Mouse (Mus musculus) heart, embryonic 13.5 days (tissue): Measurements from ENCODE around the gene Hsf2bp. TPM values are rescaled to one million over a fixed set of nuclear protein-coding genes. Genes with fewer than 3 reads are reported as not detected.

Source experiments
- ATAC-seq: fragments of 200-750 bp; cut with Nextera tagmentation; 2 replicates; pipeline ENCODE4 v1.8.0; 2017; ENCODE audit warnings: moderate TSS enrichment; ENCODE audit not compliant: insufficient number of reproducible peaks, low FRiP score, low TSS enrichment; ENCODE audit errors: extremely low read depth
- H3K27ac ChIP-seq: fragments of 300-500 bp; sonication (generic); replicated peaks from 2 replicates; pipeline ENCODE4 v1.5.1; 2015; ENCODE audit warnings: moderate library complexity, mild to moderate bottlenecking, inconsistent platforms
- H3K27me3 ChIP-seq: fragments of 300-500 bp; sonication (generic); replicated peaks from 2 replicates; pipeline ENCODE4 v1.6.1; 2015; ENCODE audit warnings: mild to moderate bottlenecking, inconsistent platforms
- H3K36me3 ChIP-seq: fragments of 300-500 bp; sonication (generic); 2 replicates; pipeline ENCODE4 v1.6.1; 2015; ENCODE audit warnings: mild to moderate bottlenecking, inconsistent platforms
- H3K4me1 ChIP-seq: fragments of 300-500 bp; sonication (generic); 2 replicates; pipeline ENCODE4 v1.6.1; 2015; ENCODE audit warnings: inconsistent platforms
- H3K4me2 ChIP-seq: fragments of 300-500 bp; sonication (generic); 2 replicates; pipeline ENCODE4 v1.6.1; 2015; ENCODE audit warnings: inconsistent platforms, mild to moderate bottlenecking, moderate library complexity
- H3K4me3 ChIP-seq: fragments of 300-500 bp; sonication (generic); 2 replicates; pipeline ENCODE4 v1.5.1; 2015; ENCODE audit warnings: moderate library complexity, mild to moderate bottlenecking, inconsistent platforms
- H3K9ac ChIP-seq: fragments of 300-500 bp; sonication (generic); 2 replicates; pipeline ENCODE4 v1.6.1; 2015; ENCODE audit warnings: inconsistent platforms, mild to moderate bottlenecking, moderate library complexity
- H3K9me3 ChIP-seq: fragments of 300-500 bp; sonication (generic); 2 replicates; pipeline ENCODE4 v1.6.1; 2016; ENCODE audit warnings: inconsistent platforms
- WGBS: fragments of 180-500 bp; shearing (Covaris S2); methylation state at CpG from one replicate; pipeline ENCODE4 v1.1.7; 2015; ENCODE audit warnings: mixed read lengths; 5-methylcytosine and 5-hydroxymethylcytosine counted together
- polyA plus RNA-seq: library from polyadenylated mRNA; unstranded; fragments of >200 nt; fragmentation: Nextera tagmentation; extraction: Ambion mirVana; gene quantifications from 2 replicates; pipeline ENCODE4 v1.2.1, GENCODE M21; 2015

The Hsf2bp gene
- polyA plus RNA-seq, 1 experiment from 2014 or later = 0.41 TPM

DNA sequence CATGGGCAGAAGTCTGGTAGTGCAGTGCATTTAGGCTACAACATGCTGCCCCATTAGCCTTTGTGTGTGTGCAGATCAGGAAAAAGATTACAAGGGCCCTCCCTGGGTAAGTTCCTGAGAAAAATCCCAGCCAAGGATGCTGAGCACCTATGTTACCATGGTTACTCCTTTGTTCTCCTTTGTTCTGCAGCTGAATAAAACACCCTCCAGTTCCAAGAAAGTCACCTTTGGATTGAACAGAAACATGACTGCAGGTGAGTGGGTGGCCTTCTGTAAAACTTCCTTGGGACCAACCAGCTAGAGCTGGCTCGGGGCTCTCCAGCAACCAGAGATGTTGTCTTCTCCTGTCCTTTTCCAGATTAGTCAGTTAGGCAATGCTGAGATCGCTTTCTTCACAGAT, 22.9 kb upstream of the Hsf2bp start:
- no peak overlapping the region for H3K4me2 ChIP-seq
- no peaks in the 10 kb centered on the region for H3K27me3 ChIP-seq
- WGBS = 90% methylated on average over 2 of the region's 2 CpGs
- H3K9me3 ChIP-seq = no peaks in the 10 kb centered on the region
- ATAC-seq = no peak
- H3K36me3 ChIP-seq = peaks cover 83% of the 10 kb centered on the region
- H3K27ac ChIP-seq = no peak overlapping the region
- H3K4me3 ChIP-seq = no peak overlapping the region
- H3K9ac ChIP-seq = no peak overlapping the region
- peaks cover 23% of the 10 kb centered on the region for H3K4me1 ChIP-seq

DNA sequence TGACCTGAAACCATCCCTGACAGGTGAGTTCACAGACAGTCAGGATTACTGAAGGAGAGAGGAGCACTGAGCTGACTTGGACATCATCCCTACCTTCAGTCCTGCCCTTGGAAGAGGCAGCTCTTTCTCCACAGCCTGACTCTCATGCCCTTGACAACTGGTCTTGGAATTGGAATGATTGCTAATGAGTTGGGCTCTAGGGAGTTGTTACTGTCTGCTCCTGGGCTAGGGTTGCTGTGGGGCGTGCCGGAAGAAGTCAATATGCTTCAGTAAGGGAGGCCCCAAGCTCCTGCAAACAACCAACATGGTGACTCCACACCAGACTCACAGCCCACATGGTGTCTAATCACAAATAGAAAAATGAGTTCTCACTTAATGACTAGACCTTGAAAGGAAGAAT, 21.7 kb upstream of the Hsf2bp start:
- peaks cover 11% of the 10 kb centered on the region for H3K4me1 ChIP-seq
- H3K27me3 ChIP-seq = no peaks in the 10 kb centered on the region
- no peak overlapping the region for H3K9ac ChIP-seq
- H3K4me3 ChIP-seq = no peak overlapping the region
- no peak overlapping the region for H3K27ac ChIP-seq
- H3K9me3 ChIP-seq = no peaks in the 10 kb centered on the region
- WGBS = 88% methylated on average over 2 of the region's 2 CpGs
- no peak overlapping the region for H3K4me2 ChIP-seq
- no peak for ATAC-seq
- H3K36me3 ChIP-seq = peaks cover 95% of the 10 kb centered on the region

- H3K4me2 ChIP-seq = no peak overlapping the region
- H3K27me3 ChIP-seq = no peaks in the 10 kb centered on the region
- no peak for ATAC-seq
- H3K9ac ChIP-seq = no peak overlapping the region
- no peak overlapping the region for H3K27ac ChIP-seq
- H3K36me3 ChIP-seq = peaks cover 100% of the 10 kb centered on the region
- peaks cover 9% of the 10 kb centered on the region for H3K4me1 ChIP-seq
- WGBS = 84% methylated on average over 5 of the region's 5 CpGs
- no peak overlapping the region for H3K4me3 ChIP-seq
- H3K9me3 ChIP-seq = no peaks in the 10 kb centered on the region
Observed at GRCm38 (mm10) chr17:32053677-32054076, 17.5 kb upstream of the Hsf2bp start.

- ATAC-seq = no peak
Observed at GRCm38 (mm10) chr17:32052237-32053080, 16.3 kb upstream of the Hsf2bp start.

DNA sequence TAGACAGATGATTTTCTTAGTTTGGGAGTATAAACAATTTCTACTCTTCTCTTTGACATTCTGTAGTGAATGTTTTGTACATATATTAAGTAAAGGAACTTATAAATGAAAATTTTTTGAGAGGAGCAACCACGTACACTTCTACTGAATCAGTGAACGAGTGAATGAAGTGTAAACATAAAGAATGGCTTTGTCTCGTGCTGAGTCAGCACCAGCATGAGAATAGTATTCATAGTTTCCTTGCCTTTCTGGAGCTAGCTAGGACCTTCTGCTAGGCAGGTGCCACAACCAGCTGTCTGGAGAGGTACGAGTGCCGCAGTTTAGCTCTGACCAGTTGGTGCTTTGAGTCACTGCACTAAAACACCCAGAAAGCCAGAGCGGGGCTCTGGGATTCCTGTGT, 14.5 kb upstream of the Hsf2bp start:
- H3K9ac ChIP-seq = no peak overlapping the region
- no peak overlapping the region for H3K4me2 ChIP-seq
- H3K9me3 ChIP-seq = no peaks in the 10 kb centered on the region
- H3K36me3 ChIP-seq = peaks cover 99% of the 10 kb centered on the region
- WGBS = 88% methylated on average over 6 of the region's 6 CpGs
- no peak overlapping the region for H3K27ac ChIP-seq
- ATAC-seq = no peak
- no peak overlapping the region for H3K4me3 ChIP-seq
- peaks cover 9% of the 10 kb centered on the region for H3K4me1 ChIP-seq
- no peaks in the 10 kb centered on the region for H3K27me3 ChIP-seq

More at GRCm38 (mm10) chr17:32052237-32053080, 16.3 kb upstream of the Hsf2bp start:
- Histone ChIP-seq H3K9ac (peak overlapping the region; percentile 25; the same call in 1 of the 2 replicates), H3K27me3 (no peaks in the 10 kb centered on the region), H3K4me3 (no peak overlapping the region), H3K36me3 (peaks cover 100% of the 10 kb centered on the region), H3K27ac (peak overlapping the region; percentile 56; the same call in 1 of the 2 replicates), H3K4me1 (peaks cover 9% of the 10 kb centered on the region), H3K4me2 (no peak overlapping the region), H3K9me3 (no peaks in the 10 kb centered on the region)
- 65% methylated on average over 5 of the region's 5 CpGs for WGBS

GRCm38 (mm10) chr17:32049914-32050313, 13.8 kb upstream of the Hsf2bp start:
- peaks cover 9% of the 10 kb centered on the region for H3K4me1 ChIP-seq
- H3K27ac ChIP-seq = no peak overlapping the region
- H3K27me3 ChIP-seq = no peaks in the 10 kb centered on the region
- H3K9me3 ChIP-seq = no peaks in the 10 kb centered on the region
- H3K9ac ChIP-seq = no peak overlapping the region
- ATAC-seq = no peak
- peaks cover 92% of the 10 kb centered on the region for H3K36me3 ChIP-seq
- no peak overlapping the region for H3K4me2 ChIP-seq
- no peak overlapping the region for H3K4me3 ChIP-seq
- WGBS = 78% methylated on average over 4 of the region's 4 CpGs

- Histone ChIP-seq H3K36me3 (peaks cover 77% of the 10 kb centered on the region), H3K9me3 (no peaks in the 10 kb centered on the region), H3K27me3 (no peaks in the 10 kb centered on the region), H3K4me3 (no peak overlapping the region), H3K9ac (no peak overlapping the region), H3K4me1 (peaks cover 9% of the 10 kb centered on the region), H3K27ac (no peak overlapping the region), H3K4me2 (no peak overlapping the region)
- 86% methylated on average over 5 of the region's 5 CpGs for WGBS
- no peak for ATAC-seq
Observed at GRCm38 (mm10) chr17:32048351-32048750, 12.2 kb upstream of the Hsf2bp start.

GRCm38 (mm10) chr17:32046541-32046940, 10.4 kb upstream of the Hsf2bp start:
- WGBS = 83% methylated on average over 5 of the region's 5 CpGs
- Histone ChIP-seq H3K36me3 (peaks cover 58% of the 10 kb centered on the region), H3K4me1 (no peaks in the 10 kb centered on the region), H3K4me3 (no peak overlapping the region), H3K4me2 (no peak overlapping the region), H3K9me3 (no peaks in the 10 kb centered on the region), H3K27ac (no peak overlapping the region), H3K27me3 (no peaks in the 10 kb centered on the region), H3K9ac (no peak overlapping the region)
- ATAC-seq = no peak

GRCm38 (mm10) chr17:32040263-32040662, 4.1 kb upstream of the Hsf2bp start:
- peaks cover 7% of the 10 kb centered on the region for H3K36me3 ChIP-seq
- WGBS = 79% methylated on average over 10 of the region's 10 CpGs

GRCm38 (mm10) chr17:32036509-32037438, 625 bp upstream of the Hsf2bp start:
- no peaks in the 10 kb centered on the region for H3K9me3 ChIP-seq
- peaks cover 7% of the 10 kb centered on the region for H3K36me3 ChIP-seq
- WGBS = under 1% methylated on average over 46 of the region's 46 CpGs
- H3K4me1 ChIP-seq = peaks cover 22% of the 10 kb centered on the region
- peak overlapping the region; percentile 91 for H3K9ac ChIP-seq
- H3K27me3 ChIP-seq = no peaks in the 10 kb centered on the region
- peak overlapping the region; percentile 86 for H3K4me3 ChIP-seq
- H3K27ac ChIP-seq = peak overlapping the region; percentile 72
- H3K4me2 ChIP-seq = peak overlapping the region; percentile 94
- no peak for ATAC-seq

More at GRCm38 (mm10) chr17:32040263-32040662, 4.1 kb upstream of the Hsf2bp start:
- H3K4me1 ChIP-seq = peaks cover 22% of the 10 kb centered on the region
- no peak for ATAC-seq
- H3K9me3 ChIP-seq = no peaks in the 10 kb centered on the region
- H3K27ac ChIP-seq = no peak overlapping the region
- no peaks in the 10 kb centered on the region for H3K27me3 ChIP-seq
- no peak overlapping the region for H3K4me2 ChIP-seq
- no peak overlapping the region for H3K9ac ChIP-seq
- no peak overlapping the region for H3K4me3 ChIP-seq

DNA sequence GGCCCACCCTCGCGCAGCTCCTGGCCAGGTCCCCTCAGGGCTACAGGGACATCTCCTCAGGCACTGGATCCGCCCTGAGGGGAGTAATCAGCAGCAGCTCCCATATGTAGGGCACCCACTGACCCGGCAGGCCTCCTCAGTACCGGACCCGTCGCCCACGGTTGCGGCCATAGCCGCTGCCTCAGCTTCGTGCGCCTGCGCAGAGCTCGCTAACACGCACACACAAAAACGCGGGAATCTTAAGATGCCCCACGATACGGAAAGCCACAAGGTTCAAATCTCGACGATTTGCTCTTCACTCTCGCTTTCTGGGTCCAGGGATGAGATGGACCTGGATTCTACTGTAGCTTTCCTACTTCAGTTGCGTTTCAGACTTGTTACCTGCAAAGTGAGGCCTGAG, 1.8 kb downstream of the Hsf2bp start:
- peaks cover 22% of the 10 kb centered on the region for H3K4me1 ChIP-seq
- H3K9ac ChIP-seq = no peak overlapping the region
- H3K27me3 ChIP-seq = no peaks in the 10 kb centered on the region
- no peak overlapping the region for H3K4me2 ChIP-seq
- no peak overlapping the region for H3K4me3 ChIP-seq
- no peaks in the 10 kb centered on the region for H3K9me3 ChIP-seq
- WGBS = 79% methylated on average over 23 of the region's 23 CpGs
- no peak for ATAC-seq
- H3K27ac ChIP-seq = no peak overlapping the region
- peaks cover 3% of the 10 kb centered on the region; the same call in 1 of the 2 replicates for H3K36me3 ChIP-seq
